In the genomic region with DNA sequence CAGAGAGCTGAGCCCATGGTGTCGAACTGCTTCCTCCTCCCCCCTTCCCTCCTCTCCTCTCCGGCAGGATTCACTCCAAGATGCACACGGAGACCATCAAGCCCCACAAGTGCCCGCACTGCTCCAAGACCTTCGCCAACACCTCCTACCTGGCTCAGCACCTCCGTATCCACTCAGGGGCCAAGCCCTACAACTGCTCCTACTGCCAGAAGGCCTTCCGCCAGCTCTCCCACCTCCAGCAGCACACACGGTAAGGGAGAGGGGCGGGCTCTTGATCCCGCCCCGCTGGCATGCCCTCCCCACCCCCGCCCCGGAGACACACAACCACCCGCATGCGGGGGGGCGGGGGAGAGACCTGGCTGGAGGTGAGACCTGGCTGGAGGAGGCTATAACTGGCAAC, we compare ENCODE assay signal across 29 mouse cellular contexts. TPM values are rescaled to one million over a fixed set of nuclear protein-coding genes. Genes with fewer than 3 reads are reported as not detected.
DNase-seq lines count a peak whose midpoint lies in the region; ATAC-seq lines count a peak whose summit lies in the region.
"Had no signal": no experiment of that assay in that cellular context is flagged by ENCODE, and none has a peak within 500 bp of the region (broad histone marks: within the 10 kb centered on the region; RNA-seq: fewer than 3 reads in every experiment).

No protein-coding gene starts in this region.

- no peaks in the 10 kb centered on the region for H3K27me3 ChIP-seq in kidney, embryonic 14.5 days (ENCODE audit: control insufficient read depth, insufficient read depth, low read length)
- H3K27me3 ChIP-seq in midbrain, embryonic 16.5 days (ENCODE audit: control insufficient read depth, insufficient read depth, low read depth, low read length): no peaks in the 10 kb centered on the region
- no peaks in the 10 kb centered on the region for H3K27me3 ChIP-seq in midbrain, embryonic 10.5 days (ENCODE audit: low read depth, poor library complexity, severe bottlenecking)
- no peaks in the 10 kb centered on the region for H3K27me3 ChIP-seq in stomach, embryonic 15.5 days (replicated peaks)
- H3K27me3 ChIP-seq: forebrain, embryonic 12.5 days; liver, embryonic 12.5 days had no signal

- ATAC-seq in kidney, embryonic 14.5 days (ENCODE audit: low FRiP score, low TSS enrichment): peak; percentile 50; the same call in 1 of the 2 replicates
- ATAC-seq in midbrain, embryonic 16.5 days: 0 out of 2 replicates have a peak, but pooled peaks have one; percentile 51
- ATAC-seq in stomach, embryonic 15.5 days (ENCODE audit: insufficient read depth, low FRiP score, low read depth): 0 out of 2 replicates have a peak, but pooled peaks have one; percentile 43
- ATAC-seq: forebrain, postnatal 0 days; liver, embryonic 12.5 days; liver, postnatal 0 days had no signal

- peak; percentile 86 for DNase-seq in heart, adult 11 months
- DNase-seq in heart, adult 8-10 months (ENCODE audit: low spot score): no peak
- no peak for DNase-seq in kidney, postnatal 4 days
- no peak for DNase-seq in midbrain, embryonic 10.5 days (ENCODE audit: low spot score)
- DNase-seq in retina, embryonic 14.5 days (ENCODE audit: low spot score): no peak
- DNase-seq: adrenal gland, postnatal 25 days; cerebellum, adult 11-12 months; cerebellum, adult 9-11 months; embryo, embryonic 11 days; forebrain, postnatal 0 days; gastrocnemius, postnatal 10 days; kidney, adult 11 months; kidney, postnatal 14 days; left cerebral cortex, postnatal 4 days; liver, postnatal 0 days; lung, postnatal 36 days; midbrain, embryonic 14.5 days; retina, postnatal 1 day; right cerebral cortex, postnatal 14 days; thymus, postnatal 25 days had no signal

- peaks cover 72% of the 10 kb centered on the region for H3K36me3 ChIP-seq in kidney, embryonic 14.5 days (ENCODE audit: control insufficient read depth, insufficient read depth, low read length)
- H3K36me3 ChIP-seq in midbrain, embryonic 16.5 days (ENCODE audit: control insufficient read depth, insufficient read depth, low read length): peaks cover 28% of the 10 kb centered on the region
- H3K36me3 ChIP-seq in midbrain, embryonic 10.5 days: peaks cover 94% of the 10 kb centered on the region
- peaks cover 55% of the 10 kb centered on the region for H3K36me3 ChIP-seq in stomach, embryonic 15.5 days

- H3K4me2 ChIP-seq in kidney, embryonic 14.5 days (replicated peaks; ENCODE audit: low read depth, low read length): no peak overlapping the region
- no peak overlapping the region for H3K4me2 ChIP-seq in midbrain, embryonic 16.5 days (ENCODE audit: low read length)
- H3K4me2 ChIP-seq in stomach, embryonic 15.5 days: no peak overlapping the region
- H3K4me2 ChIP-seq: forebrain, embryonic 12.5 days; heart, embryonic 11.5 days; liver, embryonic 12.5 days had no signal

- no peak overlapping the region for H3K4me3 ChIP-seq in kidney, embryonic 14.5 days (ENCODE audit: low read length)
- no peak overlapping the region for H3K4me3 ChIP-seq in midbrain, embryonic 16.5 days (ENCODE audit: low read depth, low read length)
- no peak overlapping the region for H3K4me3 ChIP-seq in midbrain, embryonic 10.5 days
- no peak overlapping the region for H3K4me3 ChIP-seq in stomach, embryonic 15.5 days (replicated peaks)
- H3K4me3 ChIP-seq: erythroblast, embryonic 14.5 days; forebrain, embryonic 12.5 days; liver, embryonic 12.5 days had no signal

- H3K9me3 ChIP-seq in kidney, embryonic 14.5 days (ENCODE audit: control insufficient read depth, low read length): no peaks in the 10 kb centered on the region
- no peaks in the 10 kb centered on the region for H3K9me3 ChIP-seq in midbrain, embryonic 16.5 days (replicated peaks; ENCODE audit: control insufficient read depth, low read length, poor library complexity, severe bottlenecking)
- H3K9me3 ChIP-seq in midbrain, embryonic 10.5 days (replicated peaks): no peaks in the 10 kb centered on the region
- H3K9me3 ChIP-seq in stomach, embryonic 15.5 days: no peaks in the 10 kb centered on the region
- H3K9me3 ChIP-seq: forebrain, embryonic 12.5 days; liver, embryonic 12.5 days had no signal

- no peak overlapping the region for H3K9ac ChIP-seq in kidney, embryonic 14.5 days (ENCODE audit: low read depth, low read length)
- H3K9ac ChIP-seq in midbrain, embryonic 16.5 days (ENCODE audit: low read depth, low read length): no peak overlapping the region
- no peak overlapping the region for H3K9ac ChIP-seq in stomach, embryonic 15.5 days
- H3K9ac ChIP-seq: forebrain, embryonic 12.5 days; forebrain, postnatal 0 days; liver, embryonic 12.5 days; liver, postnatal 0 days had no signal

- no peaks in the 10 kb centered on the region for H3K4me1 ChIP-seq in kidney, embryonic 14.5 days (ENCODE audit: control insufficient read depth, insufficient read depth, low read length)
- H3K4me1 ChIP-seq in midbrain, embryonic 16.5 days (ENCODE audit: control insufficient read depth, insufficient read depth, low read length): no peaks in the 10 kb centered on the region
- no peaks in the 10 kb centered on the region for H3K4me1 ChIP-seq in midbrain, embryonic 10.5 days
- no peaks in the 10 kb centered on the region for H3K4me1 ChIP-seq in stomach, embryonic 15.5 days
- H3K4me1 ChIP-seq: forebrain, embryonic 12.5 days; liver, embryonic 12.5 days had no signal

- no peak overlapping the region for H3K27ac ChIP-seq in kidney, embryonic 14.5 days (ENCODE audit: low read depth, low read length)
- no peak overlapping the region for H3K27ac ChIP-seq in midbrain, embryonic 16.5 days (ENCODE audit: low read length)
- no peak overlapping the region for H3K27ac ChIP-seq in midbrain, embryonic 10.5 days (replicated peaks)
- H3K27ac ChIP-seq in stomach, embryonic 15.5 days: no peak overlapping the region
- H3K27ac ChIP-seq: forebrain, embryonic 12.5 days; liver, embryonic 12.5 days had no signal

- WGBS in kidney, embryonic 14.5 days: 87% methylated on average over 16 of the region's 16 CpGs
- WGBS in midbrain, embryonic 16.5 days: 92% methylated on average over 16 of the region's 16 CpGs
- WGBS in midbrain, embryonic 10.5 days: 93% methylated on average over 16 of the region's 16 CpGs
- WGBS in stomach, embryonic 15.5 days: 85% methylated on average over 16 of the region's 16 CpGs

RNA-seq across cellular contexts. Expression of gene Ing4, which starts 8.0 kb away (rescaled TPM):
- total RNA-seq in heart, adult 8-10 months (2022): 10 to 100 TPM; 24.7 to 27.7 (median 25.1) TPM
- polyA plus RNA-seq in kidney, embryonic 14.5 days (2014; fragmentation: Nextera tagmentation; extraction: Ambion mirVana): 111 and 144 TPM in 2 replicates
- 141 and 155 TPM in 2 replicates for polyA plus RNA-seq in midbrain, embryonic 16.5 days (2015; fragmentation: Nextera tagmentation; extraction: Ambion mirVana)
- polyA plus RNA-seq in midbrain, embryonic 10.5 days (2016; fragmentation: Nextera tagmentation; extraction: Ambion mirVana): 121 and 149 TPM in 2 replicates
- polyA plus RNA-seq in stomach, embryonic 15.5 days (2015; fragmentation: Nextera tagmentation; extraction: Ambion mirVana): 102 and 115 TPM in 2 replicates

RNA-seq across cellular contexts. Expression of gene Acrbp, which starts 17.9 kb away (rescaled TPM):
- 1 to 10 TPM; 1.5 to 2.6 (median 2.2) TPM for total RNA-seq in heart, adult 8-10 months (2022)
- 14.0 and 14.7 TPM in 2 replicates for polyA plus RNA-seq in kidney, embryonic 14.5 days (2014; fragmentation: Nextera tagmentation; extraction: Ambion mirVana)
- 18.0 and 18.3 TPM in 2 replicates for polyA plus RNA-seq in midbrain, embryonic 16.5 days (2015; fragmentation: Nextera tagmentation; extraction: Ambion mirVana)
- 10.1 and 14.2 TPM in 2 replicates for polyA plus RNA-seq in midbrain, embryonic 10.5 days (2016; fragmentation: Nextera tagmentation; extraction: Ambion mirVana)
- 9.9 and 11.8 TPM in 2 replicates for polyA plus RNA-seq in stomach, embryonic 15.5 days (2015; fragmentation: Nextera tagmentation; extraction: Ambion mirVana)

RNA-seq across cellular contexts. Expression of gene Zfp384, which starts 22.7 kb away (rescaled TPM):
- total RNA-seq in heart, adult 8-10 months (2022): 10 to 100 TPM; 21.0 to 24.4 (median 23.6) TPM
- 12.5 and 15.0 TPM in 2 replicates for polyA plus RNA-seq in kidney, embryonic 14.5 days (2014; fragmentation: Nextera tagmentation; extraction: Ambion mirVana)
- 11.2 and 14.2 TPM in 2 replicates for polyA plus RNA-seq in midbrain, embryonic 16.5 days (2015; fragmentation: Nextera tagmentation; extraction: Ambion mirVana)
- polyA plus RNA-seq in midbrain, embryonic 10.5 days (2016; fragmentation: Nextera tagmentation; extraction: Ambion mirVana): 9.3 and 9.5 TPM in 2 replicates
- polyA plus RNA-seq in stomach, embryonic 15.5 days (2015; fragmentation: Nextera tagmentation; extraction: Ambion mirVana): 17.2 and 19.4 TPM in 2 replicates

RNA-seq across cellular contexts. Expression of gene Pianp, which starts 35.1 kb away (rescaled TPM):
- 1 to 10 TPM in 1 of 4 experiments, under 1 TPM in 3; 0.31 to 2.7 (median 0.41) TPM for total RNA-seq in heart, adult 8-10 months (2022)
- polyA plus RNA-seq in kidney, embryonic 14.5 days (2014; fragmentation: Nextera tagmentation; extraction: Ambion mirVana): 1.0 and 1.2 TPM in 2 replicates
- polyA plus RNA-seq in midbrain, embryonic 16.5 days (2015; fragmentation: Nextera tagmentation; extraction: Ambion mirVana): 69.1 and 87.1 TPM in 2 replicates
- 0.81 and 2.1 TPM in 2 replicates for polyA plus RNA-seq in midbrain, embryonic 10.5 days (2016; fragmentation: Nextera tagmentation; extraction: Ambion mirVana)
- 3.8 and 4.3 TPM in 2 replicates for polyA plus RNA-seq in stomach, embryonic 15.5 days (2015; fragmentation: Nextera tagmentation; extraction: Ambion mirVana)
- total RNA-seq: megakaryocyte, adult 5-6 weeks had no signal
- polyA plus RNA-seq: erythroblast, embryonic 14.5 days; heart, embryonic 11.5 days; liver, embryonic 12.5 days had no signal

RNA-seq across cellular contexts. Expression of gene Lpar5, which starts 36.1 kb away (rescaled TPM):
- 1 to 10 TPM in 1 of 4 experiments, not detected in 3; 1.6 TPM for total RNA-seq in heart, adult 8-10 months (2022)
- polyA plus RNA-seq in kidney, embryonic 14.5 days (2014; fragmentation: Nextera tagmentation; extraction: Ambion mirVana): 0.43 and 0.45 TPM in 2 replicates
- polyA plus RNA-seq in midbrain, embryonic 16.5 days (2015; fragmentation: Nextera tagmentation; extraction: Ambion mirVana): 0.45 and 0.60 TPM in 2 replicates
- polyA plus RNA-seq in midbrain, embryonic 10.5 days (2016; fragmentation: Nextera tagmentation; extraction: Ambion mirVana): 0.16 and 0.19 TPM in 2 replicates
- 4.6 and 5.0 TPM in 2 replicates for polyA plus RNA-seq in stomach, embryonic 15.5 days (2015; fragmentation: Nextera tagmentation; extraction: Ambion mirVana)
- polyA plus RNA-seq: hindbrain, embryonic 11.5 days had no signal
